Mouse (Mus musculus): ENCODE results near the gene Scn7a.
A peak's percentile ranks its signal among the peaks of the same experiment; 100 is the strongest.

The Scn7a gene

DNA sequence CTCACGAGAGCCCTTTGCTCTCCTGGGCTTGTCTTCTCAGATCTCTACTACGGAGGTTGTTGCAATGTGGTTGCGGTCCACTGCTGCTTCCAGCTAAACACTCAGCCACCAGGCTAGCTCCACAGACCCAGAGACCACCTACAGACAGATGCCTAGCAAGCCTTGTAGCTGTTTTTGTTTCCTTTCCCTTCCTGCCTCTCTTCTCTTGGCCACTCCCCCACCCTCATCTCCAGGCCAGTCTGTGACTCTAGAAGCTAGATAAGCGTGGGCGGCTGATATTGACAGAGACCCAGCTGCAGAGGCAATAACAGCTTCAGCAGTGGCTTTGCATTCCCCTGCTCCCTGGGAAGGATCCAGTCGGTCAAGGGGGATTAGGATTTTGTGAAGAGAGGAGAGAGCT lies at the start of gene Scn7a:
Scn7a (minus strand) TSS at position 150 of the 400 bp plus-strand sequence.
- DNase-seq (ENCODE audit: low spot score in 2 of 2) = no peak

DNA sequence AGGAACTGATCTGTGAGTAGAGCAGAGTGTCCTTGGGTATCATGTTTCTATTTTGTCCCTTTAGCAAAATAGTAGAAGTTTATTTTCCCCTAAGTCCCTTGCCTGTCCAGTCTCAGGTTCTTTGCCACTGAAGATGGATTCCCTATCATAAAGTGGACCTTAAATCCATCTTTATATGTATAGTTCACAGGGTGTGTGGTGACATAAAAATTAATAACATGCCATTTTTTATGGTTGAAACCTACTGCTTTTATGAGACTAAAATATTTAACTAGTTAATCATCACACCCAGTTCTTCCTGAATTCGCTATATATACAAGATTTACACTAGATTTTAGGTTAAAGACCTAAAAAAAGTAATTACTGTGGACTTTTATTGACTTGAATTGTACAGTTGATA lies 43.0 kb upstream of the Scn7a start:
- DNase-seq (ENCODE audit: low spot score in 2 of 2) = no peak

DNA sequence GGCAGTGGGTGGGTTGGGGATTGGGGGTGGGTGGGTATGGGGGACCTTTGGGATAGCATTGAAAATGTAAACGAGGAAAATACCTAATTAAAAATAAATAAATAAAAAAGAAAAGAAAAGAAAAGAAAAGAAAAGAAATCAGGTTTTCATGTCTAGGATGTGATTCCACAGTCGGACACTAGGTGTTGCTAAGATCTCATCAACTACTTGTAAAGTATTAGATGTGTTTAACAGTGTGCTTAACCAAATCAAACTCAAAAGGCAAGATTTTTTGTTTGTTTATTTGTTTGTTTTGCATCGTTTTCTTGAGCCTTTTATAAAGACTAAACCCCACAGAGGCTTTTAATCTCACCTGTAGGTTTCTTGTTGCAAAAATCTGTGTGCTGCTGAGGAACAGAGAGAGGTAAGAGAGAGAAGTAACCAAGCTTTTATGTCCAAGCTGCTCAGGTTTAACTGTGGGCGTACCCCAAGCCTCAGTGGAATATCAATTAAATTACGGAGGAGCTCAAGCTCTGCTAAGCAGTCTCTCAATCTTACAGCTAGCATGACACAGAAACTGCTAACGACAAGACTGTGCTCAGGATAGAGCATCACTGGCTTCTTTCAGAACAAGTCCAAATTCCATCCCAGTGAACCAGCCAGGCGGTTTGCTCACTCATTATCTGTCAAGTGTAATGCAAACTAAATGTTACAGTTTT lies 35.3 kb upstream of the Scn7a start:
- peak in 1 of 2 experiments; percentile 27 for DNase-seq (ENCODE audit: low spot score in 2 of 2)

DNA sequence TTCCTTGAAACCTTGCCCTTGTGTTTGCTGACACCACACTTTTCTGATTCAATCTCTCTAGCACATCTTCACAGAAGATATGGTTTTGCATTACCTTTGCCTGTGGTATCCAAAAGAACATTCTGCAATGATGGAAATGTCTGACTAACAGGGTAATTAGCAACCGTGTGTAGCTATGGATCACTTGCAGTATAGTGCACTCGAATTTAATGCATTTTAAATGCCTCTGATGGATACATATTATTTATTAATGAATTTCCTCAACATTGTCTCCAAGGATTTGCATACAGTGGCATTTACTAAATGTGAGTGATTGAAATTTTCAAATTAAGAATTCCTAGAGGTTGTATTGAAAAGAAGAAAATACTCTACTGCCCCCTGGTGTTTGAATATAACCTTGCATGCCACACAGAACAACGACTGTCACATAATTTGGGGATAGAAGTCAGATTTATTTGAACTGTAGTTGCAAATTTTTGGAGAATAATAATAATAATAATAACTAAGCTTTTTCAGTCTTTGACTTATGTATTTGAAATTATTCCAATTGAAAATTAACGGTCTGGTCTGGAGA lies 15.0 kb upstream of the Scn7a start:
- DNase-seq (ENCODE audit: low spot score in 2 of 2) = peak in 1 of 2 experiments; percentile 32

DNA sequence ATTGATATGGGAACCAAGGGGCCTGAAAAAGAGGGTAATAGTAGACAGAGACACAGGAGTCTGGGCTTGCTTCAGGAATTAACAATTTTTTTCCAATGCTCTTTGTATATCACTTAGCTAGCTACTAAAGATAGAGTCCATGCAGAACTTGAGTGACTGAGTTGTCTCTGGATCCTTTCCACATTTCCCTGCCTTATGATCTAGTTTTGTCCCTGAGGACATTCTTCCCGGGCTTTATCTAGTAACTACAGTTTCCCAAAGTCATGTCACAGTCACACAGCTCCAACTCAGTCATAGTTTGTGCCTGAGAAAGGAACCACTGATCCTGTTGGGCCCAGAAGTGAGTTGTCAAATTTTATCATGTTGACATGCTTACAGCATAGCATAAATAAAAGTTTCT lies 12.8 kb upstream of the Scn7a start:
- no peak for DNase-seq (ENCODE audit: low spot score in 2 of 2)

DNA sequence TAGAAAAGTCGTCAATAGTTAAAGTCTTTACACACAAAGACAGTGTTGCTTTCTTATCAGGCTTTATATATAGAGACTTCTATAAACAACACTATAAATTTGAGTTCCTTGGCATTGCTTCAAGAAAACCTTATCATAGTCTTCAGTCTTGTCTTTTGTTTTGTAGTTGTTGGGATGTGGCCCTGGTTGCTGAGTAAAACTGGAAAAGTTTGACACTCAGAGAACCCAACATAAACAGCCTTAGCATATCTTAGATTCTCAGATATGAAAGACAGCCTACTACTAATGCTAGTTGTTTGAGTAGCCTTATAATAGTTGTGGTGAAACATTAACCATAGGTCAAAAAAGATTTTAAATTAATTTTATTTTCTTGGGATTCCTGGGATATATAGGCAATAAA lies 6.9 kb upstream of the Scn7a start:
- no peak for DNase-seq (ENCODE audit: low spot score in 2 of 2)

DNA sequence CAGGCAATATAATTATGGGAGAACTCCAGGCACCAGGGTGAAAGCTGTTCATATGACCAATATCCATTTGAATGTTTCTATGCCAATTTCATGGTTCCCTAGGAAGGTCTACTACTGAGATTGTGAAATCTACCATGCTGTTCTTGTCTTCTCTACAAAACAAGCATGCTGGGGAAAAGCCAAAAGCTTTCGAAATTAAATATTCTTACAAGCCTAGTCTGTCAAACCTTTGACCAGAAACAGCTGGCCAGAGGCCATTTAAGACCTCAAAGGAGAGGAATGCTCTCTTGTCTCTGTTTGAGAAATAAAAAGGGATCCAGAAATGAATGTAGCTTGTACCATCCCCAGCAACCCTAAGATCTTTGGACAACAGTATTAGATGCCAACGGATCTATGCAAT lies 3.8 kb downstream of the Scn7a start:
- no peak for DNase-seq (ENCODE audit: low spot score in 2 of 2)

DNA sequence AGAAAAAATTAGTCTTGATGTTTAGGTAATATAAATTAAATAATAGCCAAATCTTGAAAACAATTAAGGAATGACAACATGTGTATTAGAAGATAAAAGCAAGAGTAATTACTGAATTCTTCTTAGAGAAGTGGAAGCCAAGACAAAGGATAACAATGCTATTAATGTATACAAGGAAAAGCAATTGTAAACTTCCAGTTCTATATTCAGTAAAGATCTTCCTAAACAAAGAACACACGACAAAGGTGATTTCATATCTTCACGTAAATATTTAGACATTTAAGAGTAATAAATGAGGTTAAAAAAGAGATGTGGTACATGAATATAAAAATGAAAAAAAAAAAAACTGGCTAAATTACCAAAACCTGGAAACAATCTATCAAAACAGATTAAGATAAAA lies 16.7 kb downstream of the Scn7a start:
- no peak for DNase-seq (ENCODE audit: low spot score in 2 of 2)

DNA sequence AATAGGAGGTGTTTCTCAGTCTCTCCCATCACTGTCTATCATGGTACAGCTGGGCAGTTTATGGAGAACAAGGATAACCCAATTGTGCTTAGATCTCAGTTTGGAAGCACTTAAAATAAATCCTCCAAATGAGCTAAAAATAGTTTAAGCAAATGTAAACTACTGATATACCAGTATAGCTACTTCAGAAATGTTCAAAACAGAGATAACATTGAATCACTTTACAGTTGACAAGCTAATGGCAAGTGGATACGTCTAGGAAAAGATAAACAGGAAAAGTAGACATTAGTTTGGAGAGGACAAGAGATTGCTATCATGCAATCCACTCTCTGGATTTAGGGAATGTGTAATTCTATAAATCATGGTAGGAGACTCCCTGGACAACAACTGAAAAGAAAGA lies 19.5 kb downstream of the Scn7a start:
- no peak for DNase-seq (ENCODE audit: low spot score in 2 of 2)

DNA sequence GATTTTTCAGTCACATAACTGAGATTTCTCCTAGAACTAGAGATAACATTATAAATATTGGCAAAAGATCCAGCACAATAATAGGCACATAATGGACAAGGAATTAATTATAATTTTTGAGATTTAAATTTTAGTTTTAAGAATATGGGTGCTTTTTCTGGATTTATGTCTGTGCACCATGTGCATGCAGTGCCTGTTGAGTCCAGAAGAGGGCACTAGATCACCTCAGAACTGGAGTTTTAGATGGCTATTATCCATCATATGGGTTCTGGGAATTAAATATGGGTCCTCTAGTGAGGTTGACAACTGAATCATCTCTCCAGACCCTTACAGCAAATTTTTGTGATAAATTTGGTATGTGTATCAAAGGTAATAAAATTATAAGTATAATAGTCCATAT lies 21.8 kb downstream of the Scn7a start:
- no peak for DNase-seq (ENCODE audit: low spot score in 2 of 2)

DNA sequence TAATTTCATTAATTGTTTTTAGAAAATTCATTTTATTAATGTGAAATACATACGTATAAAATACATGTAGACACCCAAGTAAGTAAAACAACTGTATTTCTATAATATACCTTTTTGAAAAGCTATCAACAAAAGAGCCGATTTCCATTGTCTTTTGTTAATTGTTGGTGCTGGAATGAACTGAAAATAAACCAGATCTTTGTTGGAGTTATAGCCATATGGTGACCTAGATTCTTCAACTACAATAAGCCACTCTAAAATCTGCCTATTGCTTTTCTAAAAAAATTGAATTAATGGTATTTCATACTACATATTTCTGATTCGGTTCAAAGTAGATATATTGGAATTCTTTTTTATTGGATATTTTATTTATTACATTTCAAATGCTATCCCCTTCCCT lies 56.7 kb downstream of the Scn7a start:
- DNase-seq (ENCODE audit: low spot score in 2 of 2) = no peak

DNA sequence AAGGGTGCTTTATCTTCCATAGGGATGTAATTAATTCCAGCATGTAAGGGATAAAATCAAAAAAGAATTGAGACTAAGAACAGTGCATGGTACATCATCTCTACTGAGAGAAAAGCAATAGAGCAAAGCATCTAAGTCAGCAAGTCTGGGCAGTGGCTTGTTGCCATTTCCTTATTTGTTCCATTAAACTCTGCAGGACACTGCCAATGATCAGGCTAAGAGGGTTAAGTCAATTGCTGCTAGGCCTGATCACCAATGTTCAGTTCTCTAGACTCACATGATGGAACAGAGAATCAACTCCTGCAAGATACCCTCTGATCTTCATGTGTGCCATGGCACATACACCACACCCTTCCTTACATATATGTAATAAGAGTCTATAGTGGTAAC lies 57.1 kb downstream of the Scn7a start:
- DNase-seq (ENCODE audit: low spot score in 2 of 2) = no peak

DNA sequence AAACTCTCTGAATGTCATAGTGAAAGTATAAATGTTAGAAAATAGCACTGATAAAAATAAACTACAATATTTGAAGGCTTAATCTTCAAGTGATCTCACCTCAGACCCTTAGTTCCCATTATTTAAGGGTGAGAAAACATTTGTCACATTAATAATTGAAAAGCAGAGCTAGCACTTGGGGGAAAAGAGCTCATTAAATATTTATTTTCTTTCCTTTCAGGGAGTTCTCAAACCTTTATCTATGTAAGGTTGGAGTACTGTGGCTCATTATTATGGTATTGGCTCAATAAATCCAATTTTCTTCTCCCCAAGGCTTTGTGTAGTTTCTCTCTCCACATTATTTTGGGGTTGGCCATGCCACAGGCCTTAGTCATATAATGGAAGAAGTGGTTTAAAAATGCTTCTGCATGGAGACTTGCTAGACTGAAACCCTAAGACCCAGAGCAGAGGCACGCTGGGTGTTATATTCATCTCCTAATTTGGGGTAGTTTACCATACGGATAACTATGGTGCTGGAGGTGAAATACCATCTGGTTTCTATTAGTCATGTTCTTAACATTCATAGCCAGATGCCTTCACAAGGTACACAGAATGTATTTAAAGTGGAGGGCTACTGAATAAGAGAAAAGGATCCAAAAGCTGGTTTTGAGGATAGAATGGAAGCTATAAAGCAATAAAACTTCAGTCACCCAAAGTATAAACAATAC lies 57.7 kb downstream of the Scn7a start:
- no peak for DNase-seq (ENCODE audit: low spot score in 2 of 2)

DNA sequence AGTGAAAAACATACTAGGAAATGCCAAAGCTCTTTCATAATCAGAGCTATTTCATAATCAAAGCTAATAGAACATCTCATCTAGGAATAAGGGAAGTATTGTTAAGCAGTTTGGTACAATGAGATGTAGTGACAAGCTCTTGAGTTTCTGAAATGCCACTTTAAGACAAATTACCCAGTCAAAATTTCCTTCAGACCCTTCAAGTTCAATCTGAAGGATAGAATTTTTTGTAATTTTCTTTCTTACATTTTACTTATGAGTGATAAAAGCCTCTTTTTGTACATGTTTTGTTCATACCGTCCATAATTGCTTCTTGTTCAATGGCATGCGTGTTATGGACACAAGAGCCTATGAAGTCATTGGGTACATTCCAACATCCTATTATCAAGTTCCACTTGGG lies 72.6 kb downstream of the Scn7a start:
- no peak for DNase-seq (ENCODE audit: low spot score in 2 of 2)

DNA sequence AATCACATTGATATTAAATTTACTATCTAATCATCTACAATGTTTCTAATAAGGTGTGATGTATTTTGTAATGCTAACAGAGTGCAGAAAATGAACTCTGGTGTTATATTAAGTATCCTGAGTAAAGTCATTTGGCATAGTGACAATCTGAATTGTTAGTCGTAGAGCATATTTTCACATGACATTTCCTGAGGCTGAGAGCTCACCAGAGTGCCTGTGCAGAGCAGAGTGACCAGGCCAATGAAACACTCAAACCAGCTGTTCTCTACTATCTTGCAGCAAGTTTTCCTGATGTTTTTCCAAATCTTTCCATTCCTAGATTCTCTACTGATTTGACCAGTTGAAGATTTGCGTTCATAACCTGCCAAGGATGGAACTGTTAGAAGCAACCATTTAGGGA lies 92.4 kb downstream of the Scn7a start:
- no peak for DNase-seq (ENCODE audit: low spot score in 2 of 2)

DNA sequence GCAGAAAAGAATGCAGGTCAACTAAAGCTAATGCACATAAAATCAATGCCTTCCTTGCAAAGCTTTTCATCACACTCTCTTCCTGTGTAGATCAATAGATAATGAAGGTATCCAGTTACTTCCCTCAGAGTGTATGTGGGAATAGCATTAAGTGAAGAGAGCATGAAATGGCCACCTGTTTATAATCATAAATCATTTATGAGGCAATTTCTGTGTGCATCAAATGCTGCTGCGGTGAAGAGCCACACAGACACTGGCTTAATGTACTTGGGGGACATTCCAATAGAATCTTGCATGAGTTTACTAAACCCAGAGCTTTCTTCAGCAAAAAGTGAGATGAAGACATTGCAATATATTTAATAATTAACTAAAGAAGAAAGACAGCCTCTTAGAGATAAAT lies 122.7 kb downstream of the Scn7a start:
- no peak for DNase-seq (ENCODE audit: low spot score in 2 of 2)

DNA sequence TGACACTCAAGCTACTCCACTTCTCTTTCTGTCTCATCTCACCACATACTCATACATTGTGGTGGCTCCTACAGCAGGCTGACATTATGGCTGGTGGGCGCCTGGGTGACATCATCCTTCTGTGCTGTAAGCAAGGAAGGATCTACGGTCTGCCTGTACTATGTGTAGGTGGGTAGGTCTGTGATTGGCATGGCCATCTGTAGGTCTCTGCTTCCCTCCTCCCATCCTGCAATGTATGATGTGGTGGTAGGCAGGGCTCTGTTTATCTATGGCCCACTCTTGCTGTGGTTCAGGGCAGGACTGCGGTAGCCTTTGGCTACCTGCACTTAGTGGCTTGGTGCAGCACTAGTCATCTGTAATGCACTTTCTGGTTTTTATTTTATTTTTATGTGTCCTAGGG lies 128.3 kb downstream of the Scn7a start:
- no peak for DNase-seq (ENCODE audit: low spot score in 2 of 2)

DNA sequence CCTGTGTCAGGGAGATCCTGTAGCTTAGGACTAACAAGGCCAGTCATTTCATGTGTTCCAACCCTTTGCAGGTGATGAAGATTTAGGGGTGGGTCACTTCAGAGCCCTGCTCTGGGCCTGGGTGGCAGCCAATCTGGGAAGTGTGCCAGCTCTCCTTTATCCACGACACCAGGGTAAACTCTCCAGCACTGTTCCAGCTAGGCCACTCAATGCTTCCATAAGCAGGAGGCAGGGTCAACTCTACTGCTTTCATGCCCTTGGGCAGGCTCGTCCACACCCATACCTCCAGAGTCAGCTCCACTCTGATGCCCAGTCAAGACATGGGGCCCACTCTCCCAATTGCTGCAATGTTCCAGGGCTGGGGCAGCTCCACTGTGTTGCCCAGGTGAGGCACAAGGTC lies 129.3 kb downstream of the Scn7a start:
- no peak for DNase-seq (ENCODE audit: low spot score in 2 of 2)

DNA sequence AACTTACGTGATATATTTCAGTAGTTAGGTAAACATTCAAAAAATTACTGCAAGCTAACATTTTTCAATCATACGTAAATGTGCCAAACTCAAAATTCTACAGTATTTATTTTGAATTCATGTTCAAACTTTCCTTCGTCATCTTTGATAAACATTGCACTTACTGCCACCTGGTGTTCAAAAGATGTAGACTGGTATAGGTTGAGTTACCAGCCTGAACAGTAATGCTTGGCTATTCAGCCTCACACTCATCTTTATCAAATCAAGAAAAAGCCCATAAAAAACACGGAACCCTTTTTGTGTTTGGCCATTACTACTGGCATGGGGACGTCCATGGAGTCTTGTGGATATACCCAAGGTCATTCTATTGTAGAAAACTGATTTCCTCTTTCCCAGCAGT lies 140.3 kb downstream of the Scn7a start:
- peak in 1 of 2 experiments; percentile 39 for DNase-seq (ENCODE audit: low spot score in 2 of 2)

DNA sequence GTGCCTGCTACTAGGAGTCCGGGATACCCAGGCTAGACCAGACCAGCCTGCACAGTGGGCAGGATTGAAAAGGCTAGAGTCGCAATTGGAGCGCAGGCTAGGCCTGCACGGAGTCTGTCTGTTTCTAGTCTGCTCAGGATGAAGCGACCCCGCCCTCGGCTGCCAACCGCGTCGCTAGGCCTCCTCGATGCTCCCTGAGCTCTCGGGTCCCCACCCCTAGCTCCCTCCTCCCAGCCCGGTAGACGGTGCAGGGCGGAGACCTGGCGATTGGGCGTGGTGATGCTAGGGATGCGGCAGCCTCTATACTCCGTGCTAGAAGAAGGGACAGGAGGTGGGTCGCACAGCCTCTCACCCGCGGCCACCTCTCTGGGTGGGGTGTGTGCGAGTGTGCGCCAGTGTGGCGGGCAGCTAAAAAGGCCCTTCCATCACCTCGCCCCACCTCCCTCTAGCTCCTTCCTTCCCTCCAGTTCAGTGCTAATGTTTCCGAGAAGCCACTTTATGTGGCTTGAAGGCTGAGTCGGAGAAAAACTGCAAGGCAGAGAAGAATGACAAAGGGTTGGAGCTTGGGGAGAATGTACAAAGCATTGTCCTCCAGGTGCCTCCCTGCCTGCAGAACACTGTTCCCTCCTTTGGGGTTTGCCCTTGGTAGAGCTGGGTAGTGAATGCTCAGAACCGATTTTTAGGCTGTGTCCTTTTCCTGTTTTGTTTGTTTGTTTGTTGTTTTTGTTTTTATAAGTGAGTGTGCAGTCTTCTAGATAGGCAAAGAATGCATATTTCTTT lies 149.9 kb downstream of the Scn7a start, which contains the start of gene Scn9a:
Scn9a (minus strand) TSS at position 383 of the 780 bp plus-strand sequence.
- peak; percentile 22 to 28 for DNase-seq (ENCODE audit: low spot score in 2 of 2)

DNA sequence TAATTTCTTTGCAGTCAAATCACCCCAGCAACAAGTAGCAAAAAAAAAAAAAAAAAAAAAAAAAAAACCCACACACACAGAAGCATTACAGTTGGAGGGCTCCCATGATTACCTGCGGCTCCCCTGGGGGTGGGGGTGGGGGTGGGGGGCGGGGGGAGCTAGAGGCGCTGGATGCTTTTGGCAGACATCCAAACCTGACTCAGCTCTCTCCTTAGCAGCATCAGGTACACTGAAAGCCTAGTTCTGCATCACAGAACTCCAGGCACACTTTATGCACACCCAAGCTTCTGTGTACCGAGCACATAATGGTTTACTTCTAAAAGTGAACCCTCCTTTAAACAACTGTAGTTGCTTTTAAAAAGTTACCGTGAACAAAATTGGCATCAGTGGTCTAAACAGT lies 152.0 kb downstream of the Scn7a start:
- no peak for DNase-seq (ENCODE audit: low spot score in 2 of 2)
